Mouse (Mus musculus): ENCODE measurements at regions not wholly inside any gene's neighbourhood (a gene's known extent, or its start where the extent isn't known, plus 50 kb on each side); places are given as distances from the start of the nearest gene placed in this dataset.
A peak's percentile ranks its signal among the peaks of the same experiment; 100 is the strongest.

- DNase-seq: no peak
Observed at GRCm38 (mm10) chr15:41154551-41155151, 1020.5 kb downstream of the 9330182O14Rik start.

GRCm38 (mm10) chr15:41155169-41155638 lies 1021.0 kb downstream of the 9330182O14Rik start:
- no peak for DNase-seq

- peak; percentile 21 for DNase-seq
Observed at GRCm38 (mm10) chr15:41157802-41158201, 1023.6 kb downstream of the 9330182O14Rik start.

GRCm38 (mm10) chr15:41162268-41162667 lies 1028.1 kb downstream of the 9330182O14Rik start:
- peak; percentile 32 for DNase-seq

GRCm38 (mm10) chr15:41162793-41163192 lies 1028.6 kb downstream of the 9330182O14Rik start:
- DNase-seq: peak; percentile 53

- DNase-seq: no peak
Observed at GRCm38 (mm10) chr15:41163643-41164358, 1029.6 kb downstream of the 9330182O14Rik start.

GRCm38 (mm10) chr15:41165534-41165933 lies 1031.4 kb downstream of the 9330182O14Rik start:
- DNase-seq: no peak

- no peak for DNase-seq
Observed at GRCm38 (mm10) chr15:41190792-41191191, 1056.6 kb downstream of the 9330182O14Rik start.

- DNase-seq: peak; percentile 61
Observed at GRCm38 (mm10) chr15:41193240-41193639, 1059.1 kb downstream of the 9330182O14Rik start.

- DNase-seq: no peak
Observed at GRCm38 (mm10) chr15:41223801-41224200, 1089.6 kb downstream of the 9330182O14Rik start.

- DNase-seq: peak; percentile 51
Observed at GRCm38 (mm10) chr15:41232406-41233060, 1098.4 kb downstream of the 9330182O14Rik start.
